Mouse (Mus musculus) regulatory T cell (primary cell): ENCODE measurements around the gene Comp.

Experiments
- in situ Hi-C: fragments of 300-600 bp; cut with MboI, MseI; formaldehyde crosslinking; loops from one replicate; pipeline ENCODE4 v1.15.1; 2025; ENCODE audit warnings: high pct_unique_total_duplicates

The Comp gene

GRCm38 (mm10) chr8:70373397-70374317 is at the start of gene Comp:
TSS of gene Comp (plus strand) at chr8:70373558.
- in situ Hi-C loops, result no loop called here

GRCm38 (mm10) chr8:70323716-70324115 is 49.6 kb upstream of the Comp start:
- in situ Hi-C loops, result no loop called here

GRCm38 (mm10) chr8:70327512-70327911 is 45.8 kb upstream of the Comp start:
- in situ Hi-C loops, result no loop called here

- in situ Hi-C loops, result no loop called here
Measured at GRCm38 (mm10) chr8:70329124-70329834, 44.1 kb upstream of the Comp start, which contains the start of gene Gdf1. TSS of gene Gdf1 (plus strand) at chr8:70329817.

- in situ Hi-C loops, result no loop called here
Measured at GRCm38 (mm10) chr8:70329835-70330740, 43.3 kb upstream of the Comp start.

GRCm38 (mm10) chr8:70330741-70331364 is 42.5 kb upstream of the Comp start:
- in situ Hi-C loops, result no loop called here

GRCm38 (mm10) chr8:70331526-70331925 is 41.8 kb upstream of the Comp start:
- in situ Hi-C loops, result no loop called here

GRCm38 (mm10) chr8:70332070-70332877 is 41.1 kb upstream of the Comp start:
- in situ Hi-C loops, result no loop called here

- in situ Hi-C loops, result no loop called here
Measured at GRCm38 (mm10) chr8:70332878-70333202, 40.5 kb upstream of the Comp start.

- in situ Hi-C loops, result no loop called here
Measured at GRCm38 (mm10) chr8:70338931-70339330, 34.4 kb upstream of the Comp start.

- in situ Hi-C loops, result no loop called here
Measured at GRCm38 (mm10) chr8:70340659-70341058, 32.7 kb upstream of the Comp start.

- in situ Hi-C loops, result no loop called here
Measured at GRCm38 (mm10) chr8:70342007-70342406, 31.4 kb upstream of the Comp start.

GRCm38 (mm10) chr8:70343076-70343475 is 30.3 kb upstream of the Comp start:
- in situ Hi-C loops, result no loop called here

GRCm38 (mm10) chr8:70343696-70344095 is 29.7 kb upstream of the Comp start:
- in situ Hi-C loops, result no loop called here

- in situ Hi-C loops, result no loop called here
Measured at GRCm38 (mm10) chr8:70344279-70344678, 29.1 kb upstream of the Comp start.

- in situ Hi-C loops, result no loop called here
Measured at GRCm38 (mm10) chr8:70347443-70347842, 25.9 kb upstream of the Comp start.

GRCm38 (mm10) chr8:70347860-70348420 is 25.4 kb upstream of the Comp start:
- in situ Hi-C loops, result no loop called here

- in situ Hi-C loops, result no loop called here
Measured at GRCm38 (mm10) chr8:70351035-70351999, 22.0 kb upstream of the Comp start.

- in situ Hi-C loops, result no loop called here
Measured at GRCm38 (mm10) chr8:70352000-70352384, 21.4 kb upstream of the Comp start.
